Mouse (Mus musculus) liver, embryonic 11.5 days (tissue): ENCODE measurements around the gene Olfm2. TPM values are rescaled to one million over a fixed set of nuclear protein-coding genes. Genes with fewer than 3 reads are reported as not detected.
A peak's percentile ranks its signal among the peaks of the same experiment; 100 is the strongest.

Experiments used
- ATAC-seq: fragments of 200-750 bp; cut with Nextera tagmentation; replicated peaks from 2 replicates; pipeline ENCODE4 v1.8.0; 2017; ENCODE audit warnings: moderate number of reproducible peaks, mild to moderate bottlenecking, moderate TSS enrichment, moderate library complexity; ENCODE audit not compliant: low FRiP score
- DNase-seq: peaks from one replicate; pipeline ENCODE4 v3.0.0-alpha.2; 2017; ENCODE audit warnings: low spot score
- H3K27ac ChIP-seq: fragments of 300-500 bp; sonication (generic); 2 replicates; pipeline ENCODE4 v1.5.1; 2014; ENCODE audit warnings: mild to moderate bottlenecking, low read depth, low read length, control low read depth
- H3K27me3 ChIP-seq: fragments of 300-500 bp; sonication (generic); replicated peaks from 2 replicates; pipeline ENCODE4 v1.6.1; 2014; ENCODE audit warnings: low read length, mixed read lengths; ENCODE audit not compliant: control insufficient read depth, insufficient read depth
- H3K36me3 ChIP-seq: fragments of 300-500 bp; sonication (generic); 2 replicates; pipeline ENCODE4 v1.6.1; 2014; ENCODE audit warnings: mild to moderate bottlenecking, low read length, moderate library complexity, mixed read lengths; ENCODE audit not compliant: control insufficient read depth, insufficient read depth
- H3K4me1 ChIP-seq: fragments of 300-500 bp; sonication (generic); replicated peaks from 2 replicates; pipeline ENCODE4 v1.6.1; 2014; ENCODE audit warnings: low read length, mixed read lengths; ENCODE audit not compliant: control insufficient read depth, insufficient read depth
- H3K4me2 ChIP-seq: fragments of 300-500 bp; sonication (generic); 2 replicates; pipeline ENCODE4 v1.6.1; 2014; ENCODE audit warnings: mild to moderate bottlenecking, control low read depth, moderate library complexity
- H3K4me3 ChIP-seq: fragments of 300-500 bp; sonication (generic); 2 replicates; pipeline ENCODE4 v1.5.1; 2014; ENCODE audit warnings: low read depth, low read length, control low read depth
- H3K9ac ChIP-seq: fragments of 300-500 bp; sonication (generic); 2 replicates; pipeline ENCODE4 v1.6.1; 2014; ENCODE audit warnings: low read depth, low read length, control low read depth
- H3K9me3 ChIP-seq: fragments of 300-500 bp; sonication (generic); 2 replicates; pipeline ENCODE4 v1.6.1; 2016; ENCODE audit warnings: low read length, inconsistent platforms, mixed read lengths; ENCODE audit not compliant: control insufficient read depth
- WGBS: fragments of 180-500 bp; shearing (Covaris S2); extraction: QIAGEN DNeasy Blood & Tissue Kit; methylation state at CpG from one replicate; pipeline ENCODE4 v1.1.7; 2014; 5-methylcytosine and 5-hydroxymethylcytosine counted together
- polyA plus RNA-seq: library from polyadenylated mRNA; unstranded; fragments of >200 nt; fragmentation: Nextera tagmentation; extraction: Ambion mirVana; gene quantifications from 2 replicates; pipeline ENCODE4 v1.2.1, GENCODE M21; 2014

Olfm2 gene
- polyA plus RNA-seq, 1 experiment from 2014 or later, result 1.3 TPM

- Histone ChIP-seq H3K9ac (no peak overlapping the region), H3K9me3 (no peaks in the 10 kb centered on the region), H3K36me3 (no peaks in the 10 kb centered on the region), H3K4me3 (no peak overlapping the region), H3K27ac (no peak overlapping the region), H3K4me2 (no peak overlapping the region), H3K27me3 (0 out of 2 replicates have a peak, but pooled peaks cover 3% of the 10 kb centered on the region), H3K4me1 (peaks cover 18% of the 10 kb centered on the region)
- ATAC-seq, result no peak
- WGBS, result 92% methylated on average over 2 of the region's 2 CpGs
- no peak for DNase-seq
These were observed 8.2 kb upstream of the Olfm2 start for GRCm38 (mm10) chr9:20754335-20754734.

GRCm38 (mm10) chr9:20751477-20752029 lies 5.4 kb upstream of the Olfm2 start:
- Histone ChIP-seq H3K36me3 (no peaks in the 10 kb centered on the region), H3K27me3 (peaks cover 17% of the 10 kb centered on the region), H3K4me3 (no peak overlapping the region), H3K27ac (no peak overlapping the region), H3K9ac (no peak overlapping the region), H3K4me2 (no peak overlapping the region), H3K9me3 (no peaks in the 10 kb centered on the region), H3K4me1 (peaks cover 13% of the 10 kb centered on the region)
- ATAC-seq (no peak), DNase-seq (no peak)
- WGBS, result 46% methylated on average over 6 of the region's 6 CpGs

GRCm38 (mm10) chr9:20749213-20749612 lies 3.1 kb upstream of the Olfm2 start:
- Histone ChIP-seq H3K36me3 (no peaks in the 10 kb centered on the region), H3K4me3 (no peak overlapping the region), H3K27me3 (peaks cover 40% of the 10 kb centered on the region), H3K4me1 (peaks cover 15% of the 10 kb centered on the region), H3K9me3 (no peaks in the 10 kb centered on the region), H3K4me2 (no peak overlapping the region), H3K27ac (no peak overlapping the region), H3K9ac (no peak overlapping the region)
- WGBS, result 49% methylated on average over 5 of the region's 5 CpGs
- DNase-seq (no peak), ATAC-seq (no peak)

GRCm38 (mm10) chr9:20748540-20748939 lies 2.4 kb upstream of the Olfm2 start:
- peaks cover 15% of the 10 kb centered on the region for H3K4me1 ChIP-seq
- WGBS, result 57% methylated on average over 3 of the region's 3 CpGs
- no peak overlapping the region for H3K27ac ChIP-seq
- no peaks in the 10 kb centered on the region for H3K36me3 ChIP-seq
- no peak overlapping the region for H3K9ac ChIP-seq
- no peak overlapping the region for H3K4me2 ChIP-seq
- DNase-seq (no peak), ATAC-seq (no peak)
- H3K27me3 ChIP-seq, result peaks cover 47% of the 10 kb centered on the region
- no peaks in the 10 kb centered on the region for H3K9me3 ChIP-seq
- H3K4me3 ChIP-seq, result no peak overlapping the region

GRCm38 (mm10) chr9:20747682-20748081 lies 1.5 kb upstream of the Olfm2 start:
- Histone ChIP-seq H3K4me1 (peaks cover 15% of the 10 kb centered on the region), H3K4me2 (no peak overlapping the region), H3K27ac (no peak overlapping the region), H3K27me3 (peaks cover 53% of the 10 kb centered on the region), H3K4me3 (no peak overlapping the region), H3K9ac (no peak overlapping the region), H3K36me3 (no peaks in the 10 kb centered on the region), H3K9me3 (no peaks in the 10 kb centered on the region)
- no peak for ATAC-seq
- 20% methylated on average over 3 of the region's 3 CpGs for WGBS
- DNase-seq, result no peak

- H3K36me3 ChIP-seq, result no peaks in the 10 kb centered on the region
- H3K9me3 ChIP-seq, result no peaks in the 10 kb centered on the region
- 15% methylated on average over 17 of the region's 17 CpGs for WGBS
- peak overlapping the region; percentile 53 for H3K4me3 ChIP-seq
- peaks cover 55% of the 10 kb centered on the region for H3K27me3 ChIP-seq
- DNase-seq (no peak), ATAC-seq (no peak)
- peak overlapping the region; percentile 79 for H3K4me2 ChIP-seq
- 0 out of 2 replicates have a peak overlapping the region, but pooled peaks have one; percentile 30 for H3K9ac ChIP-seq
- H3K27ac ChIP-seq, result no peak overlapping the region
- peaks cover 21% of the 10 kb centered on the region for H3K4me1 ChIP-seq
These were observed 801 bp downstream of the Olfm2 start for GRCm38 (mm10) chr9:20745129-20745966.

GRCm38 (mm10) chr9:20743946-20744738 lies 2.0 kb downstream of the Olfm2 start:
- H3K4me3 ChIP-seq, result no peak overlapping the region
- WGBS, result 13% methylated on average over 22 of the region's 22 CpGs
- H3K27ac ChIP-seq, result no peak overlapping the region
- no peaks in the 10 kb centered on the region for H3K9me3 ChIP-seq
- peaks cover 17% of the 10 kb centered on the region for H3K4me1 ChIP-seq
- DNase-seq (no peak), ATAC-seq (no peak)
- no peak overlapping the region for H3K4me2 ChIP-seq
- H3K9ac ChIP-seq, result no peak overlapping the region
- H3K27me3 ChIP-seq, result peaks cover 60% of the 10 kb centered on the region
- H3K36me3 ChIP-seq, result no peaks in the 10 kb centered on the region

- H3K27me3 ChIP-seq, result peaks cover 37% of the 10 kb centered on the region
- H3K9ac ChIP-seq, result no peak overlapping the region
- H3K27ac ChIP-seq, result no peak overlapping the region
- ATAC-seq (peak; percentile 66), DNase-seq (peak; percentile 78)
- WGBS, result 2% methylated on average over 12 of the region's 12 CpGs
- peaks cover 7% of the 10 kb centered on the region for H3K4me1 ChIP-seq
- H3K36me3 ChIP-seq, result no peaks in the 10 kb centered on the region
- H3K4me3 ChIP-seq, result no peak overlapping the region
- H3K4me2 ChIP-seq, result peak overlapping the region; percentile 27; the same call in 1 of the 2 replicates
- no peaks in the 10 kb centered on the region for H3K9me3 ChIP-seq
These were observed 5.7 kb downstream of the Olfm2 start for GRCm38 (mm10) chr9:20740407-20740806.
